ENCODE assay signal across 30 mouse cellular contexts in genomic region chr9:118480292-118480690, GRCm38 (mm10). TPM values are rescaled to one million over a fixed set of nuclear protein-coding genes. Genes with fewer than 3 reads are reported as not detected.
A peak's percentile ranks its signal among the peaks of the same experiment; 100 is the strongest.
DNase-seq lines count a peak whose midpoint lies in the region; ATAC-seq and TF ChIP-seq lines count a peak whose summit lies in the region.
"Had no signal": no experiment of that assay in that cellular context is flagged by ENCODE, and none has a peak within 500 bp of the region (broad histone marks: within the 10 kb centered on the region; RNA-seq: fewer than 3 reads in every experiment).

No protein-coding gene starts in this region.

- no peak overlapping the region for H3K27ac ChIP-seq in midbrain, embryonic 11.5 days (ENCODE audit: low read depth, low read length)
- H3K27ac ChIP-seq in midbrain, embryonic 10.5 days (replicated peaks), result no peak overlapping the region
- no peak overlapping the region for H3K27ac ChIP-seq in forebrain, embryonic 12.5 days
- no peak overlapping the region for H3K27ac ChIP-seq in forebrain, embryonic 16.5 days (ENCODE audit: low read length)
- no peak overlapping the region for H3K27ac ChIP-seq in olfactory bulb, adult 2 months (ENCODE audit: insufficient read depth, low read depth, low read length)
- H3K27ac ChIP-seq: embryonic facial prominence, embryonic 10.5 days; embryonic facial prominence, embryonic 15.5 days; hindbrain, embryonic 15.5 days; intestine, embryonic 15.5 days; kidney, postnatal 0 days; limb, embryonic 15.5 days; liver, embryonic 14.5 days; macrophage; neural tube, embryonic 12.5 days had no signal

- WGBS in midbrain, embryonic 11.5 days, result 2% methylated on average over 14 of the region's 14 CpGs
- 4% methylated on average over 14 of the region's 14 CpGs for WGBS in midbrain, embryonic 10.5 days
- 5% methylated on average over 14 of the region's 14 CpGs for WGBS in forebrain, embryonic 12.5 days
- WGBS in forebrain, embryonic 16.5 days, result 12% methylated on average over 14 of the region's 14 CpGs
- 47% methylated on average over 14 of the region's 14 CpGs for WGBS in olfactory bulb, adult 2 months

- H3K4me1 ChIP-seq in midbrain, embryonic 11.5 days (ENCODE audit: control insufficient read depth, insufficient read depth, low read length), result peaks cover 15% of the 10 kb centered on the region
- peaks cover 34% of the 10 kb centered on the region for H3K4me1 ChIP-seq in midbrain, embryonic 10.5 days
- peaks cover 36% of the 10 kb centered on the region for H3K4me1 ChIP-seq in forebrain, embryonic 12.5 days
- H3K4me1 ChIP-seq in forebrain, embryonic 16.5 days (replicated peaks; ENCODE audit: control insufficient read depth, insufficient read depth, low read length), result peaks cover 38% of the 10 kb centered on the region
- H3K4me1 ChIP-seq in olfactory bulb, adult 2 months (ENCODE audit: control insufficient read depth, insufficient read depth, low read length), result peaks cover 26% of the 10 kb centered on the region

- H3K36me3 ChIP-seq in midbrain, embryonic 11.5 days (ENCODE audit: control insufficient read depth, insufficient read depth, low read length), result no peaks in the 10 kb centered on the region
- H3K36me3 ChIP-seq in midbrain, embryonic 10.5 days, result no peaks in the 10 kb centered on the region
- no peaks in the 10 kb centered on the region for H3K36me3 ChIP-seq in forebrain, embryonic 12.5 days (replicated peaks)
- no peaks in the 10 kb centered on the region for H3K36me3 ChIP-seq in forebrain, embryonic 16.5 days (ENCODE audit: control insufficient read depth, insufficient read depth)
- H3K36me3 ChIP-seq: embryonic facial prominence, embryonic 10.5 days; embryonic facial prominence, embryonic 15.5 days; hindbrain, embryonic 15.5 days; intestine, embryonic 15.5 days; limb, embryonic 15.5 days; neural tube, embryonic 12.5 days had no signal

- no peaks in the 10 kb centered on the region for H3K9me3 ChIP-seq in midbrain, embryonic 11.5 days (ENCODE audit: control insufficient read depth, low read length)
- no peaks in the 10 kb centered on the region for H3K9me3 ChIP-seq in midbrain, embryonic 10.5 days (replicated peaks)
- no peaks in the 10 kb centered on the region for H3K9me3 ChIP-seq in forebrain, embryonic 12.5 days
- no peaks in the 10 kb centered on the region for H3K9me3 ChIP-seq in forebrain, embryonic 16.5 days (ENCODE audit: control insufficient read depth, low read length)
- H3K9me3 ChIP-seq: embryonic facial prominence, embryonic 10.5 days; embryonic facial prominence, embryonic 15.5 days; hindbrain, embryonic 15.5 days; intestine, embryonic 15.5 days; limb, embryonic 15.5 days; neural tube, embryonic 12.5 days had no signal

- no peak for ATAC-seq in midbrain, embryonic 11.5 days (ENCODE audit: low FRiP score)
- ATAC-seq in forebrain, embryonic 12.5 days (ENCODE audit: low FRiP score), result no peak
- ATAC-seq in forebrain, embryonic 16.5 days, result no peak
- ATAC-seq: activated CD4-positive, CD25-positive, alpha-beta regulatory T cell, adult 4 months; intestine, embryonic 15.5 days; midbrain, embryonic 16.5 days had no signal

- no peak overlapping the region for H3K4me3 ChIP-seq in midbrain, embryonic 11.5 days (ENCODE audit: low read depth, low read length)
- H3K4me3 ChIP-seq in midbrain, embryonic 10.5 days, result no peak overlapping the region
- H3K4me3 ChIP-seq in forebrain, embryonic 12.5 days (replicated peaks), result peak overlapping the region; percentile 49
- peak overlapping the region; percentile 51 for H3K4me3 ChIP-seq in forebrain, embryonic 16.5 days (replicated peaks; ENCODE audit: low read length)
- H3K4me3 ChIP-seq in olfactory bulb, adult 2 months (ENCODE audit: insufficient read depth, low read depth, low read length), result peak overlapping the region; percentile 5; the same call in 1 of the 2 replicates
- H3K4me3 ChIP-seq: embryonic facial prominence, embryonic 15.5 days; myocyte; neural tube, embryonic 12.5 days had no signal

- TF ChIP-seq CTCF in olfactory bulb, adult 2 months (IDR thresholded peaks at IDR 0.05; ENCODE audit: insufficient read depth, low read depth, low read length), result no peak

- DNase-seq in midbrain, embryonic 11.5 days (ENCODE audit: low spot score, missing footprints), result peak; percentile 91
- DNase-seq in midbrain, embryonic 10.5 days (ENCODE audit: low spot score), result no peak
- no peak for DNase-seq in thymus, adult 18-20 months
- no peak for DNase-seq in frontal cortex, postnatal 14 days (ENCODE audit: low spot score in 2 of 2)
- DNase-seq: adrenal gland, adult 2 months; adrenal gland, postnatal 36 days; B cell, adult 2 months; cerebellum, adult 18-20 months; cerebellum, postnatal 14 days; kidney, adult 8-10 months; kidney, postnatal 4 days; lung, adult 2 months; lung, postnatal 10 days; thymus, postnatal 4 days had no signal

- H3K27me3 ChIP-seq in midbrain, embryonic 11.5 days (ENCODE audit: control insufficient read depth, insufficient read depth, low read length), result peaks cover 93% of the 10 kb centered on the region
- peaks cover 100% of the 10 kb centered on the region for H3K27me3 ChIP-seq in midbrain, embryonic 10.5 days (ENCODE audit: low read depth, poor library complexity, severe bottlenecking)
- peaks cover 94% of the 10 kb centered on the region for H3K27me3 ChIP-seq in forebrain, embryonic 12.5 days
- H3K27me3 ChIP-seq in forebrain, embryonic 16.5 days (replicated peaks; ENCODE audit: control insufficient read depth, insufficient read depth, low read length), result peaks cover 52% of the 10 kb centered on the region

- no peak overlapping the region for H3K9ac ChIP-seq in midbrain, embryonic 11.5 days (ENCODE audit: low read length)
- peak overlapping the region; percentile 58; the same call in 1 of the 2 replicates for H3K9ac ChIP-seq in forebrain, embryonic 12.5 days
- 0 out of 2 replicates have a peak overlapping the region, but pooled peaks have one; percentile 61 for H3K9ac ChIP-seq in forebrain, embryonic 16.5 days (replicated peaks; ENCODE audit: low read depth, low read length)
- H3K9ac ChIP-seq: embryonic facial prominence, embryonic 15.5 days; hindbrain, embryonic 15.5 days; intestine, embryonic 15.5 days; limb, embryonic 15.5 days; liver, embryonic 14.5 days; neural tube, embryonic 12.5 days had no signal

- no peak for TF ChIP-seq POLR2A in olfactory bulb, adult 2 months (IDR thresholded peaks at IDR 0.05; ENCODE audit: insufficient read depth, low read depth, low read length)

- no peak overlapping the region for H3K4me2 ChIP-seq in midbrain, embryonic 11.5 days
- peak overlapping the region; percentile 36 for H3K4me2 ChIP-seq in forebrain, embryonic 12.5 days
- peak overlapping the region; percentile 10; the same call in 1 of the 2 replicates for H3K4me2 ChIP-seq in forebrain, embryonic 16.5 days (ENCODE audit: low read length)
- H3K4me2 ChIP-seq: embryonic facial prominence, embryonic 15.5 days; hindbrain, embryonic 15.5 days; intestine, embryonic 15.5 days; limb, embryonic 15.5 days; neural tube, embryonic 12.5 days had no signal

RNA-seq across cellular contexts. Expression of gene Eomes, which starts 2.3 kb away (rescaled TPM):
- polyA plus RNA-seq in midbrain, embryonic 11.5 days (2014; fragmentation: Nextera tagmentation; extraction: Ambion mirVana), result 0.33 and 1.1 TPM in 2 replicates
- 0.25 and 0.56 TPM in 2 replicates for polyA plus RNA-seq in midbrain, embryonic 10.5 days (2016; fragmentation: Nextera tagmentation; extraction: Ambion mirVana)
- polyA plus RNA-seq in forebrain, embryonic 12.5 days (2016; fragmentation: Nextera tagmentation; extraction: Ambion mirVana), result 20.5 and 24.9 TPM in 2 replicates
- 18.0 and 24.4 TPM in 2 replicates for polyA plus RNA-seq in forebrain, embryonic 16.5 days (2015; fragmentation: Nextera tagmentation; extraction: Ambion mirVana)
- not detected in 2 replicates for polyA plus RNA-seq in olfactory bulb, adult 2 months (2012; ENCODE audit: insufficient read depth, insufficient read length, low replicate concordance, missing spikeins)
- polyA plus RNA-seq: embryonic facial prominence, embryonic 15.5 days; heart, embryonic 14.5 days; kidney, postnatal 0 days; macrophage had no signal

RNA-seq across cellular contexts. Expression of gene Golga4, which starts 25.8 kb away (rescaled TPM):
- polyA plus RNA-seq in midbrain, embryonic 11.5 days (2014; fragmentation: Nextera tagmentation; extraction: Ambion mirVana), result 48.5 and 48.7 TPM in 2 replicates
- 39.2 and 40.8 TPM in 2 replicates for polyA plus RNA-seq in midbrain, embryonic 10.5 days (2016; fragmentation: Nextera tagmentation; extraction: Ambion mirVana)
- polyA plus RNA-seq in forebrain, embryonic 12.5 days (2016; fragmentation: Nextera tagmentation; extraction: Ambion mirVana), result 68.4 and 69.0 TPM in 2 replicates
- polyA plus RNA-seq in forebrain, embryonic 16.5 days (2015; fragmentation: Nextera tagmentation; extraction: Ambion mirVana), result 51.3 and 57.4 TPM in 2 replicates
- polyA plus RNA-seq in olfactory bulb, adult 2 months (2012; ENCODE audit: insufficient read depth, insufficient read length, low replicate concordance, missing spikeins), result 302 TPM in 1 of 2 replicates, not detected in the other

Comparison
In these comparisons a context has a peak if more than half of its experiments do, and no peak if none do; other contexts are left out.
1. H3K4me3 ChIP-seq: peak in forebrain, embryonic 12.5 days (single experiment), forebrain, embryonic 16.5 days (single experiment) and olfactory bulb, adult 2 months (single experiment); none in midbrain, embryonic 11.5 days (single experiment) and midbrain, embryonic 10.5 days (single experiment).